Mouse (Mus musculus) stomach, embryonic 15.5 days (tissue): ENCODE measurements around the gene Olfr1226. TPM values are rescaled to one million over a fixed set of nuclear protein-coding genes. Genes with fewer than 3 reads are reported as not detected.
"Not testable (repeated sequence)": the region's sequence is repeated elsewhere in the genome, so short reads cannot be mapped to it uniquely, and the experiment has no call there.

Experiments
- ATAC-seq: fragments of 200-750 bp; cut with Nextera tagmentation; 2 replicates; pipeline ENCODE4 v1.8.0; 2017; ENCODE audit warnings: low read depth, moderate number of reproducible peaks, moderate TSS enrichment; ENCODE audit not compliant: insufficient read depth, low FRiP score
- H3K27ac ChIP-seq: fragments of 300-500 bp; sonication (generic); 2 replicates; pipeline ENCODE4 v1.5.1; 2015; ENCODE audit warnings: mild to moderate bottlenecking, inconsistent platforms
- H3K27me3 ChIP-seq: fragments of 300-500 bp; sonication (generic); replicated peaks from 2 replicates; pipeline ENCODE4 v1.6.1; 2015; ENCODE audit warnings: inconsistent platforms
- H3K36me3 ChIP-seq: fragments of 300-500 bp; sonication (generic); 2 replicates; pipeline ENCODE4 v1.6.1; 2015; ENCODE audit warnings: inconsistent platforms
- H3K4me1 ChIP-seq: fragments of 300-500 bp; sonication (generic); 2 replicates; pipeline ENCODE4 v1.6.1; 2015; ENCODE audit warnings: inconsistent platforms
- H3K4me2 ChIP-seq: fragments of 300-500 bp; sonication (generic); 2 replicates; pipeline ENCODE4 v1.6.1; 2015; ENCODE audit warnings: mild to moderate bottlenecking, inconsistent platforms
- H3K4me3 ChIP-seq: fragments of 300-500 bp; sonication (generic); replicated peaks from 2 replicates; pipeline ENCODE4 v1.5.1; 2015; ENCODE audit warnings: inconsistent platforms
- H3K9ac ChIP-seq: fragments of 300-500 bp; sonication (generic); 2 replicates; pipeline ENCODE4 v1.6.1; 2015; ENCODE audit warnings: inconsistent platforms
- H3K9me3 ChIP-seq: fragments of 300-500 bp; sonication (generic); 2 replicates; pipeline ENCODE4 v1.6.1; 2016; ENCODE audit warnings: inconsistent platforms
- WGBS: fragments of 180-500 bp; shearing (Covaris S2); methylation state at CpG from one replicate; pipeline ENCODE4 v1.1.7; 2015; 5-methylcytosine and 5-hydroxymethylcytosine counted together
- polyA plus RNA-seq: library from polyadenylated mRNA; unstranded; fragments of >200 nt; fragmentation: Nextera tagmentation; extraction: Ambion mirVana; gene quantifications from 2 replicates; pipeline ENCODE4 v1.2.1, GENCODE M21; 2015

Olfr1226 gene
- not detected in 2 replicates for polyA plus RNA-seq

DNA sequence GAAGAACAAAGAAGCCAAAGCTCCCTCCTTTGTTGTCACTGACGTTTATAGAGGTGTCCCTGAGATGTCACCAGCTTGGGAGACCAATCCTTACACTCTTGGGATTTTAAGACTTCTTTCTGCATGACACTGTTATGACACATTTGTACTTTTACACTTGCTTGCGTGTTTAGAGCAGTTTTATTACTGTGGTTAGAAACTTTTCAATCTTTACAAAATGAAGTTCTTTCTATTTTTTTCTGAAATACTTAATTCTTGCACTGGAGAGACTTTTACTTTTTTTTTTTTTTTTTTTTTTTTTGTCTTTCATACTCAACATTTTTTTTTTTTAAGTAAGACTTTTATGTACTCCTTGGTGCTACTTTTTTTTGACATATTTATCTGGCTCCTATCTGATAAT lies at the start of gene Olfr1226:
Gene Olfr1226, minus strand, starts transcription at position 101 of the 400 bp plus-strand sequence.
- 64% methylated on average over 2 of the region's 2 CpGs for WGBS
- Histone ChIP-seq H3K9me3 (no peaks in the 10 kb centered on the region), H3K4me3 (no peak within 1 kb of the TSS), H3K4me2 (no peak within 1 kb of the TSS), H3K9ac (no peak within 1 kb of the TSS), H3K36me3 (no peaks in the 10 kb centered on the region), H3K27me3 (no peaks in the 10 kb centered on the region), H3K4me1 (no peaks in the 10 kb centered on the region), H3K27ac (no peak within 1 kb of the TSS)
- ATAC-seq, result no peak

DNA sequence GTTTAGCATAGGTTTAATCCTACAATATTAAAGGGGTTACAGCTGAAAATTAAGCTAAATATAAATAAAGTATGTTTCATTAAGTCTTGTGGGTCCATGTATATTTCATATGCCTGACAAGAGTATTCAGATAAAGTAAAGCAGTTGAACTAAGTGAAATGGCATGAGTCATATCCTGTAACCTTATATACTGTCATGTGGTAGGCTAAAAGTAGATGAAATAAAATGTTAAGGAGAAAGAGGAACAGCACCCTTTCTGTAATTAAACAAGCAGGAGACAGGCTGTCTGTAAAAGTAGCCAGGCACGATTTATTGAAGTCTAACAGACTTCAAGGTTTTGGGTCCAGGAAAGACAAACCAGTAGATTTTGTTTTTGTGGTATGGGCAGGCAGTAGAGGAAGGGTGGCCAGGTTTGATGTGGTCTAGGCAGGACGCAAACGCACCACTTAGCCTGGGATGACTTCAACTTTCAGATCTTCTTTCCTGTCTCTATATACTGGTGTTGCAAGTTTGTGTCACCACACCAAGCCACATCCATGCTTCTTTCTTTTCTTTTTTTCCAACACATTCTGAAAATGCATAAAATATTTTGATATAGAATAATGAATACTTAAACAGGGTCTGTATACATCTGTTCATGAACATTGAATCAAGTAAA lies 3.4 kb downstream of the Olfr1226 start:
- H3K36me3 ChIP-seq, result no peaks in the 10 kb centered on the region
- no peak for ATAC-seq
- 65% methylated on average over 3 of the region's 3 CpGs for WGBS

DNA sequence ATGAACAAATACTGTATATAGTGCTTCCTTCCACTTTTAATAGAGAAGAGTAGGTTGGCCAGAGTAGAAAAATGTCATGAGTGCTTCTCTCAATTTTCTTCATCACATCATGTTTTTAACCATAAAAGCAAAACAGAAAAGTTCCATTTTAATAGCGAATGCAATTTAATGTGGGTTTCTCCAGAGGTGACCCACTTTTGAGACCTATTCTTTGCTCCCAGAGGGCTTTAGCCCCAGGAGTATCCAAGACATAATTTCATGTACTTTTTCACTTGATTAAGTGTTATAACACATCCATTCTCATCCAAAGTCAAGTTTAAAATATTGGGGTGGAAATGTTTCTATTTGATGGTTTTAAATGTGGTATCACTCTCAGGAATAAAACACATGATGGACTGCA lies 25.3 kb downstream of the Olfr1226 start, which contains the start of gene Olfr1225:
Gene Olfr1225, minus strand, starts transcription at position 101 of the 400 bp plus-strand sequence.
- 87% methylated on average over 1 of the region's 1 CpGs for WGBS

More for the DNA sequence above, 3.4 kb downstream of the Olfr1226 start:
- Histone ChIP-seq H3K27ac (no peak overlapping the region), H3K9me3 (no peaks in the 10 kb centered on the region), H3K27me3 (no peaks in the 10 kb centered on the region), H3K9ac (no peak overlapping the region), H3K4me3 (no peak overlapping the region), H3K4me2 (no peak overlapping the region), H3K4me1 (no peaks in the 10 kb centered on the region)

DNA sequence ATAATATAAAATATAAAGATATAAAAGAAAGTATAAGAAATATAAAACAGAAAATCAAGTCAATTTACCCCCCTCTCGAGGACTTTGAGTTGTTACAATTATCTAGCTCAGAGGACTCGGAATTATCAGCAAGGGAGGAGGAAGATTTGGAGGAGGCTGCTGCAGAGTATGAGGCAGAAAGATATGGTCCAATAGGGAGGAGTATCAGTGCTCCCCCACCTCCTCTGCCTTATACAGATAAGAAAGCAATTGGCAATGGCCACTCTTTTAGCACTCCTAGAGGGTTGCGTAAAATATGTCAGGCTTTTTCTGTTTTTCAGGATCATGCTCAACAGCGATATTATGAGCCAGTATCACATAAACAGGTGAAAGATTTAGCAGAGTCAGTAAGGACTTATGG lies 35.1 kb downstream of the Olfr1226 start:
- ATAC-seq, H3K9me3 ChIP-seq, H3K27ac ChIP-seq, H3K4me3 ChIP-seq, H3K4me1 ChIP-seq, H3K4me2 ChIP-seq, H3K9ac ChIP-seq, H3K27me3 ChIP-seq, H3K36me3 ChIP-seq: not testable (repeated sequence)
- WGBS, result 89% methylated on average over 4 of the region's 4 CpGs

More for the DNA sequence above, 25.3 kb downstream of the Olfr1226 start, which contains the start of gene Olfr1225:
- Histone ChIP-seq H3K27ac (no peak within 1 kb of the TSS), H3K9ac (no peak within 1 kb of the TSS), H3K4me3 (no peak within 1 kb of the TSS), H3K36me3 (no peaks in the 10 kb centered on the region), H3K27me3 (no peaks in the 10 kb centered on the region), H3K4me1 (no peaks in the 10 kb centered on the region), H3K4me2 (no peak within 1 kb of the TSS), H3K9me3 (no peaks in the 10 kb centered on the region)
- no peak for ATAC-seq

DNA sequence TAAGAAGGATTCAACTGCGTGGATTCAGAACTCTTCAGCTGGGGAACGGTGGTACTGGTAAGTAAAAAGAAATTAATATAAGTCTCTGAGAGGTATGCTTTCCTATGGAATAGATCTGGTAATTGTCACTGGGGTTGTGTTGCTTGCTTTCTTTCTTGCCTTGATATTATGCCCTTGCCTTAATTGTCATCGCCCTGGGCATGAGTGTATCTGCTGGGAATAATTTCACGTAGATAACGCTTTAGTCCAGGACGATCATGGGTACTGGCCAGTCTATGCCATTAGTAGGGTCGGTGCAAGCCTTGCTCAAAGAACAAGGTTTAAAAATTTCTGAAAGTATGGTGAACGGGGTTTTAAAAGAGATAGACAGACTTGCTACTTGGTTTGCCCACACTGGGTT lies 35.9 kb downstream of the Olfr1226 start, which contains the start of gene Olfr1224-ps1:
Gene Olfr1224-ps1, minus strand, starts transcription at position 101 of the 400 bp plus-strand sequence.
- H3K9ac ChIP-seq, H3K27me3 ChIP-seq, H3K4me1 ChIP-seq, H3K4me3 ChIP-seq, H3K27ac ChIP-seq, H3K4me2 ChIP-seq, H3K36me3 ChIP-seq, H3K9me3 ChIP-seq, ATAC-seq: not testable (repeated sequence)
- 92% methylated on average over 8 of the region's 8 CpGs for WGBS

DNA sequence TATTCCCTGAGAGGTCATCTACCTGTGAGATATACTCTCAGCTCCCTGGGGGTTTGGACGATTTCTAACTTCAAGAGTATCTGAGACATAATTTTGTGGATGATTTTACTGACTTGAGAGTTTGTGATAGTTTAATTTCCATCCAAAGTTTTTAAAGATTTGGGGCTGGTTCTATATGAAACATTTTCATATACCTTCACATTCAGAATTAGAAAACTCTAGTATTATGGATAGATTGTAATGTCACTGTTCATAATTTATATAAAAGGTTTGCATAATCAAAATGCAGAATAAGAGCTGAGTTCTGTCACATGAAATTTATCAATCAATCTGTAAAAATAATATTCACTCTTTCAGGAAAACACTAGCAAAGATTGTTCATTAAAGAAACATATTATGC lies 48.4 kb downstream of the Olfr1226 start, which contains the start of gene Olfr1223:
Gene Olfr1223, minus strand, starts transcription at position 101 of the 400 bp plus-strand sequence.
- Histone ChIP-seq H3K27ac (no peak within 1 kb of the TSS), H3K4me1 (no peaks in the 10 kb centered on the region), H3K4me2 (no peak within 1 kb of the TSS), H3K36me3 (no peaks in the 10 kb centered on the region), H3K9me3 (no peaks in the 10 kb centered on the region), H3K9ac (no peak within 1 kb of the TSS), H3K27me3 (no peaks in the 10 kb centered on the region), H3K4me3 (no peak within 1 kb of the TSS)
- ATAC-seq, result no peak
- WGBS, result 74% methylated on average over 1 of the region's 1 CpGs

Other genes with a start within 250 kb of the Olfr1226 start
- not detected in 2 replicates for gene Olfr1212, start 246.1 kb downstream of the Olfr1226 start, polyA plus RNA-seq
- gene Gm13762, start 219.8 kb downstream of the Olfr1226 start, polyA plus RNA-seq, result not detected in 2 replicates
- gene Olfr1214, start 207.4 kb downstream of the Olfr1226 start, polyA plus RNA-seq, result not detected in 2 replicates
- not detected in 2 replicates for gene Olfr1215, start 193.1 kb downstream of the Olfr1226 start, polyA plus RNA-seq
- not detected in 2 replicates for gene Olfr1216, start 181.7 kb downstream of the Olfr1226 start, polyA plus RNA-seq
- not detected in 2 replicates for gene Olfr1217, start 168.0 kb downstream of the Olfr1226 start, polyA plus RNA-seq
- gene Olfr1218, start 138.9 kb downstream of the Olfr1226 start, polyA plus RNA-seq, result not detected in 2 replicates
- gene Olfr1219, start 116.5 kb downstream of the Olfr1226 start, polyA plus RNA-seq, result not detected in 2 replicates
- gene Olfr1220, start 93.2 kb downstream of the Olfr1226 start, polyA plus RNA-seq, result not detected in 2 replicates
- not detected in 2 replicates for gene Olfr1221, start 82.8 kb downstream of the Olfr1226 start, polyA plus RNA-seq
- gene Olfr1222, start 67.0 kb downstream of the Olfr1226 start, polyA plus RNA-seq, result not detected in 2 replicates
- gene Olfr1223, start 48.5 kb downstream of the Olfr1226 start, polyA plus RNA-seq, result not detected in 2 replicates
- not detected in 2 replicates for gene Olfr1224-ps1, start 36.0 kb downstream of the Olfr1226 start, polyA plus RNA-seq
- gene Olfr1225, start 25.4 kb downstream of the Olfr1226 start, polyA plus RNA-seq, result not detected in 2 replicates
- gene Olfr1228, start 54.0 kb upstream of the Olfr1226 start, polyA plus RNA-seq, result not detected in 2 replicates
- not detected in 2 replicates for gene Olfr1229, start 88.0 kb upstream of the Olfr1226 start, polyA plus RNA-seq
- not detected in 2 replicates for gene Olfr1230, start 97.2 kb upstream of the Olfr1226 start, polyA plus RNA-seq
- not detected in 2 replicates for gene Olfr1231, start 107.0 kb upstream of the Olfr1226 start, polyA plus RNA-seq
- gene Olfr1232, start 129.6 kb upstream of the Olfr1226 start, polyA plus RNA-seq, result not detected in 2 replicates
- gene Olfr1233, start 142.3 kb upstream of the Olfr1226 start, polyA plus RNA-seq, result not detected in 2 replicates
- not detected in 2 replicates for gene Olfr1234, start 164.8 kb upstream of the Olfr1226 start, polyA plus RNA-seq
- not detected in 2 replicates for gene Olfr1238, start 209.6 kb upstream of the Olfr1226 start, polyA plus RNA-seq
- gene Olfr1239, start 220.4 kb upstream of the Olfr1226 start, polyA plus RNA-seq, result not detected in 2 replicates
- not detected in 2 replicates for gene Olfr1240, start 243.0 kb upstream of the Olfr1226 start, polyA plus RNA-seq